Mouse (Mus musculus): ENCODE measurements at regions not wholly inside any gene's neighbourhood (a gene's known extent, or its start where the extent isn't known, plus 50 kb on each side); places are given as distances from the start of the nearest gene placed in this dataset.

DNA sequence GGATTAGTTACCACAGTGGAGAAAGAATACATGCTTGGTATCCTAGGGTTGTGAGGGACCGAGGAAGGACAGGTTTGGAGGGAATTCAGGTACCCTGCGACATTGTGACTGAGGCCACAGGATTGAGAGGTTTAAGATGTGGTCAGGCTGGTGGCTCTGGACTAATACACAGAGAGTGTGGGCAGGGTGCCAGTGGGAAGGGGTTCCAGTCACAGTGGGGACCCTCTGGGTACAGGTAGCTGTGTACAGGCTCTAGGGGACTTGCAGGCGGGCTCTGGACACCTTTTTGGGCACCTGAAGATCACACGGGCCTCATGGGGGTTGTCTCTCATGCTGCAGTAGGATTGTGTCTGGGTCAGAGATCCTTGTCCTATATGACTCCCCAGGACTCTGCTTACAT, 213.1 kb upstream of the Kcnab2 start:
- DNase-seq (ENCODE audit: extremely low spot score in 1 of 2, low spot score in 1 of 2) = no peak

DNA sequence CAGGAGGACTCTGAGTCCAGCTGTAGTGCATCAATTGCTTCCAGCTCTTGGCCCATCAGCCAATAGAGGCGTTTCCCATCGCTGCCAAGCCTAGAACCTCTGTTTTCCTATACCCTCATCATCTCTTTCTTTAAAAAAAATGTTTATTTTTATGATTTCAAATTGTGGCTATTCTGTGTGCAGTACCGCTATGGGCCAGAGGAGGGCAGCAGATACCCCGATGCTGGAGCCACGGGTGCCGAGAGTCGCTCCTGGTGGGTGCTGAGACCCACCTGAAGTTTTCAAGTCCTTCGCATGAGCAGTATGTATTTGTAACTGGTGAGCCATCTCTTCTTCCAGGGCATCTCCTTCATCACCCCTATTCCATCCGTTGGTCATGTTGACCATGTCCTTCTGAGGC, 212.2 kb upstream of the Kcnab2 start:
- no peak for DNase-seq (ENCODE audit: extremely low spot score in 1 of 2, low spot score in 1 of 2)

DNA sequence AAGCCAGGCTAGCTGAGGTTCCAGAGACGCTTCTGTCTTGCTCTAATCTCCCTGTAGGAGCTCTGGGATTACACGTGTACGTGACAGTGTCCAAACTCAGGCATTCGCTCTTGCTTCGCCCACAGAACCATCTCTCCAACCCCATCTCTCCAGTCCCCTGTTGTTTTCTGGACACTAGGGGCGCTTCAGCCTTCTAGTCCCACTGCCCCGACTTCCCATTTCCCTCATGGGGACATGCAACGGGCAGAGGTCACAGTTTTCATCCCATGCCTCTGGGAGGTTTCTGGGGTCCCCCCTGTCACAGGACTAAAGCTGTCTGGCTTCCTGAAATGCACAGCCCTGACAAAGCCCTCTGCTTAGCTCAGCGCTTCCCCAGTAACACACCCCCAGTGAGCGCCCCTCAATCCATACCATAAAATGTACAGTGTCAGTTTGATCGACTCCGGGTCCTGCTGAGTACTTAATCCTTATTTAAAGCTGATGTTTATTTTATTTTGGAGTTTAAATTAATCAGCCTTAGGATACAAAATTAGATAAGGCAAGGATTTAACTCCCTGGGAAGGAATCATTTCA, 208.9 kb upstream of the Kcnab2 start:
- DNase-seq (ENCODE audit: extremely low spot score in 1 of 2, low spot score in 1 of 2) = no peak

DNA sequence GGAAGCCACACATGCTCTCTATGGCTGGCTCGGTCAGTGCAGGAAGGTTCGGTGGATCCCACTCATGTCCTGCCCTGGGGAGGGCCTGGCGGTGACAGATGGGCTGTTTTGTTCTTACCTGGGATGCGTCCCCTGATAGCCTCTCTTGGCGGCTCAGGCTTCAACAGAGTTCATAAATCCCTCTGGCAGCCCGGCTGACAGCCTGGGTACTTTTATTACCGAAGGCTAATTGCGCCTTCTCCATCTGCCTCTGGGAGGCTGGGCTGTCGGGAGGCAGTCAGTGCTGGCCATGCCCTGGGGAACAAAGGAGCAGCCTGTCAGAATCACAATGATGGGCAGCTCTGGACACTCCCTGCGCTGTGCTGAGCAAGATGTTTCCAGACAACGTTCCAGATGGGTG, 196.5 kb upstream of the Kcnab2 start:
- DNase-seq (ENCODE audit: extremely low spot score in 1 of 2, low spot score in 1 of 2) = no peak

DNA sequence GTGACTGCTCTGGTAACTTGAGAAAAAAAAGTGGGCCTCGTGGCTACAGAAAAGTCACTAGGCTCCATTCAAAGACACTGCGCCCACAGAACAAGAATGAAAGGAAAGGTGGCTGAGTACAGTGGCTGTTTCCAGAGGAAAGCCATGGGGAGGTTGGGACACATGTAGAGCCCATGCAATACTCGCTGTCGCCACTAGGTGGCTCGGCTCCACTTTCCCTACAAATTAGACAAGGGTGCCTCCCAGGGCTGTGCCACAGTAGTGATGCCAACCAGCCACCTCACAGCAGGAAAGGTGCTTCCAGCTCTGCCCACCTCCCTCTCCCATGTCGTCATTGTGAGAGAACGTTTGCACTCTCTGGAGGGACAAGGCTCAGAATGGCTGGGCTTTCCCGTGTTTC, 185.8 kb upstream of the Kcnab2 start:
- DNase-seq (ENCODE audit: extremely low spot score in 1 of 2, low spot score in 1 of 2) = peak in 1 of 2 experiments; percentile 49

DNA sequence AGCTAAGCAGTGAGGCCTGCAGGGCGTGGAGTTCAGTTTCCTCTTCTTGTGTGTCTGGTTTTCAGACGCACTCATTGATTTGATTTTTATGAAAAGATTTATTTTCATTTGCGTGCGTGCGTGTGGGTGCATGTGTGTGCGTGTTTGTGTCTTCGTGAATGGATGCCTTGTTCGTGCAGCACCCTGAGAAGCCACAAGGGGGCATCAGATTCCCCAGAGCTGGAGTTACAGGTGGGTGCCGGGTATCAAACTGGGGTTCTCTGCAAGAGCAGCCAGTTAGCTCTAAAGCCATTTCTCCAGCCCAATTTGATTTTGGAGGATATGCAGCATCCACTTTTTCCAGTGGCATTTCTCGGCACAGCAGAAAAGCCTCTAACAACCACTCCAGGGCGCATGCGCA, 185.4 kb upstream of the Kcnab2 start:
- no peak for DNase-seq (ENCODE audit: extremely low spot score in 1 of 2, low spot score in 1 of 2)

DNA sequence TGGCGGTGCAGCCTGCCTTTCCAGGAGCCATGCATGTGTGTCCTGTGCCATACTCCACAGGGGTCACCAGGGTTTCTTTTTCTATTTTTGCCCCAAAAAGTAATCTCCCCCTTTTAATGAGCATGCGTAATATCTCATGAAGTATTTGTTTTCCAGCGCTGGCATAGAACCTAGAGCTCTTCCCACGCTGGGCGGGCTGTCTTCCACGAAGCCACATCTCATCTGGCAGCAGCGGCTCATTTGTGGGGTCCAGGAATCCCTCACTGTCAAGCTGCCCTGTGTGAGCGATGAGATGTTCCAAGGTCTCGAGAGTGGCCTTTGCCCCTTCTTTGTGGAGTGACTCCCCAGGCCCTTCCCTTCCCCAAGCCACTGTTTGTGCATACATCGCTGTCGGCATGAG, 184.8 kb upstream of the Kcnab2 start:
- DNase-seq (ENCODE audit: extremely low spot score in 1 of 2, low spot score in 1 of 2) = no peak

DNA sequence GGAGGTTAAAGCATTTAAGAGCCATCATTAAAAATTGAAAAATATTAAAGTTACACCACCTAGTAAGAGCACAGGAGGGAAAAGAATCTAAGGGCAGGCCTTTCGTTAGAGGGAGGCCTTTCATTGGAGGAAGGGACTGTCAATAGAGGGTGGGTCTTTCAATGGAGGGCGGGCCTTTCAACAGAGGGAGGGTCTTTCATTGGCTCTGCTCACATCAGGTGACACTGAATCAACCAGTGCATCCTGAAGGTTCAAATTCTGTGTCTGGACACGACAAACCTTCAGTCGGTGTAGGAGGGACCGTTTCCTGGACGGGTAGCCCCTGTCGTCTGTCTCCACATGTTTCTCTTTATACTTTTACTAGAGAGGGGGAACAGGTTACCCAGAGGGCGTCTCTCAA, 172.5 kb upstream of the Kcnab2 start:
- no peak for DNase-seq (ENCODE audit: extremely low spot score in 1 of 2, low spot score in 1 of 2)

DNA sequence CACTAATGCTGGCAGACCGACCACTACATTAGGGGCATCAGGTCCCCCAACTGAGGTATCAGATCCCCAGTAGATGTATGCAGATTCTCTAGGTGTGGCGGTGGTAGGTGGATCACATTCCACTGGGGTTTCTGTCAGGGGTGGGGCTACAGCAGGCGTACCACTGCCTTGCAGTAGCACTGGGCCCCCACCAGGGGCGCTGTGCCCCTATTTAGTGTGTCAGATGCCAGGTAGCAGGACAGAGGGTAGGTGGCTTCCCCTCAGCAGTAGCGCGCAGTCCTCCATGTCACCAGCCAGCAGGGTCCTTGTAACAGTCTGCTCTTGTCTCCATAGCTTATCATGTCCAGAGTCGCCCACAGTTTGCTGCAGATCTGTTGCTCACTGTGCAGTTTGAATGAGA, 169.9 kb upstream of the Kcnab2 start:
- DNase-seq (ENCODE audit: extremely low spot score in 1 of 2, low spot score in 1 of 2) = peak in 1 of 2 experiments; percentile 52

DNA sequence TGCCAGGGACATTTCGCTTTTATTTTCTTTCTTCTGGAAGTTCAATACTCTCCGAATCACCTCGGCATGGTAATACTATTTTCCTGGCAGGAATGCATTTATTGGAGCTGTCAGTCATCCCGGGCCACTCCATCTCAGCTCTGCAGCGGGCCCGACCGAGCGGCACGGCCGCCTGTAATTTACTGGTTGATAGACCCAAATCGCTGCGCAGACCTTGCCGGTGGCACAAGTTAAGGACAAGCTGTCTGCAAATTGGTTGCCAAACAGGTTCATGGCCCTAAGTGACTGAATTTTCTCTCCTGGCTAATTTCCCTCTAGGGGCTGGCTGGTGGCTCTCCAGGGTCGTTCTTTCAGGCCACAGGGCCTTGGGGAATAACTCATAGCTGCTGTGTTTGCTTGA, 169.4 kb upstream of the Kcnab2 start:
- DNase-seq (ENCODE audit: extremely low spot score in 1 of 2, low spot score in 1 of 2) = no peak

DNA sequence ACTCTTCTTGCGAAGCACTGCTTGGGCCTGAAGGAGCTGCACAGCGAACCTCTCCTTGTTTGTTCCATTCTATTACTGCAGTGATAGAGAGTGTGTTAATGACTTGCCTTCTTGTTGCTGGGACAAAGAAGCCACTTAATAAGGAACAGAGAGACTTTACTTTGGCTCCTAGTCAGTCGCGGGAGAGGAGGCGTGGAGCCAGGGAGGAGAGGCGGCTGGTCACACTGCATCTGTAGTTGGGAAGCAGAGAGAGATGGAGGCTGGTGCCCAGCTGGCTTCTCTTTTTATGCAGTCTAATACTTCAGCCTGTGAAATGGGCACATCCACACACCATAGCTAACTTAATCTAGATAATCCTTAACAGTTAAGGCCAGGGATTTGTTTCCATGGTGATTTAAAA, 159.4 kb upstream of the Kcnab2 start:
- DNase-seq (ENCODE audit: extremely low spot score in 1 of 2, low spot score in 1 of 2) = no peak

DNA sequence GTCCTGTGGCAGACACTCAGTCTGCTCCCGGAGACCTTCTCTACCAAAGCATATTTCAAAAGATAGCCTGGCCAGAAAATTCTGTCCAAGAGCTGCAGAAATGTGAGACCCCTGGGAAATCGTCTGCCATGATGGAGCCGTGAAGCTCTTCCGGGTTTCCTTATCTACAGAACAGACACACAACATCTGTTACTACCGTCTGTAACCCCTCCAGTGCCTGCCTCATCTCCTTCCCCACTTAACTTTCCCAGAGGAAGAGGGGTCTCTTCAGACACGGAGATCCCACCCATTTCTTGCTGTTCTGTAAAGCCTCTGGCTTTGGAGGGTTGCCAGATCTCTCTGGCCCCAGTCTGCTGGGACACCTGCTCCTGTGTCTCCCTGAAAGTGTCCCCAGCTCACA, 156.2 kb upstream of the Kcnab2 start:
- no peak for DNase-seq (ENCODE audit: extremely low spot score in 1 of 2, low spot score in 1 of 2)

DNA sequence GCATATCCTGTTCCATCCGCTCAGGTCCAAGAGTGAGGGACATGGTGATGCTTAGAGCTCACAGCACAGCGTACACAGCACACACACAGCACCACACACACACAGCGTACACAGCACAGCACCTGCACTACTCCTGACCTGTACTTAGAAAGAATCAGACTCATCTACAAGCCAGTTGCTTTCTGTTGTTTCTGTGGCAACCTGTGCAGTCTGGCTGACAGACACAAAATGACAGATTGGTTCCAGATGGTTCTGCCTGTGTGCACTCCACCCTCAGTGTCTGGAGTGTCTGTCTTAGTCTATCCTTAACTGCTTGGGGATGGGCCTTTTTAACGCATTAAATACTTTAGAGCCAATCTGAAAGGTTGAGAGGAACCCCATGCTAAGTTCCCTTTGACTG, 150.4 kb upstream of the Kcnab2 start:
- DNase-seq (ENCODE audit: extremely low spot score in 1 of 2, low spot score in 1 of 2) = peak in 1 of 2 experiments; percentile 36

DNA sequence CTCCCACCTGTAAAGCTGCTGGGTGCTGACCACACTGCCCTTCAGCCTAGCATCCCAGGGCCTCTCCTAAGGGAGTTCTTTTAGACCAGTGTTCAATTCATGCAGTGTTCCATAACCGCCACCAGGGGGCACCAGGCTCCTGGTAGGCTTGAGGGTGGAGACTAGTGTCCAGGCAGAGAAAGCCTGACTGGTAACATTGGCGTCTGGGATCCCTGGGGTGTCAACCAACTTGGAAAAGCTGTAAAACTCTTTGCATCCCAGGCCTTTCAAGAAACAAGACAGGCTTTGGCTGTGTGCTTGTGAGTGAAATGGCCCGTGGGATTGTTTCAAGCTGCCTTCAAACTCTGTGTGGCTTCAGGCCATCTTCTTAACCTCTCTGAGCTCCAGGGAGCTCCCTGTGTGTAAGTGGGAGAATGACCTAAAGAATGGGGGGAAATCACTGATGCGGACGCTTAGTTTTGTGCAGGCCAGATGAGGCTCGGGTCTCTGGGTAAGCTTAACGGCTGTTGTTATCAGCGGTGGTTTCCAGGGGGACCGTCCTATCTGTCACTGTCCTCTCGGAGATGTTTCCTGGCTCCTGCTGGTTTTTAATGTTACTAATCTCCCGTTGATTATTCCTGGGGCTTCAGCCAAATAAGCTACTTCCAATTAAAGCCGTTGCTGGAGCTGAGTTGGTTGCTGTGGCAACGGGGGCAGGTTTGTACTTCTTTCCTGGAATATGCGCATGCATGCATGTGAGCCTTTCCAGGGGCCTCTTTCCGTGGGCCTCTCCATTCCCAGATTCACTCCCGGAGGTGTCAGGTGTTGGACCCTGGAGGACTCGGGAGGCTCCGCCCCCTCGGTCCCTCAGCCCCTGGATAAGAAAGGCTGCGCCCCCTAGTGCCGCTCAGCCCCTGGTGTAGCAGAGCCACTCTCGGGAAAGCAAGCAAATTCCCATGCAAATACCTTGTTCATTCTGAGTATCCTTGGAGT, 147.6 kb upstream of the Kcnab2 start:
- DNase-seq (ENCODE audit: extremely low spot score in 1 of 2, low spot score in 1 of 2) = peak; percentile 63 to 74

DNA sequence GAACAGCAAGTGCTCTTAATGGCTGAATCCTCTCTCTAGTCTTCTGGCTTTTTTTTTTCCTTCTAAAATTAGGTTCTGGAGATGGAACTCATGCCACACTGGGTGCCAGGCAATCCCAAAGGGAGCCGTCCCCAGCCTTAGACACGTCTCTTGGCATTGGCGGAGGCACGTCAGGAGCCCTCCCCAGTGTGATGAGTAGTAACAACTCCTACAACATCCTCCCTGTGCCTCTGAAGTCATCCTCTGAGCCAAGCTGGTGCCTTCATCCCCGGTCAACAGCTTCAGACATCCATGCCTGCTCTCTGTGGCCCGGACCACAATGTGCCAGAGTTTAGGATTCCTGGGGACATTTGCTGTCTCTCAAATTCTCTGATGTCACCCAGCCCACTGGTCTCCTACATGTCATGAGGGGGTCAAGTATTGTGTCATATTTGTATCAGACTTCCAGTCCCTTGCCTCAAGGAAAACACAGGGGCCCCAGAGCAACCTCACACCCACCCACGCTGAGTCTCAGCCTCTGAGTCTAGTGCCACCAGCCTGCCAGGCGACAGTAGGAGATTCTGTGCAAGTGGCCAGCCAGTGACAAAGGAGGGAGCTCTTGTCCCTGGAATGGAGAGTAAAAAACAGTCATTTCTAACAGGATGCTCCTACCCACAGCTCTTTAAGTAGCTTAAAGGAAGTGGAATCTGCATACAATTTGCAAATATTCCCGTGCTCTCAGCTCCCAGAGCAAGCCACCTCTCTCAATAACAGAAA, 144.5 kb upstream of the Kcnab2 start:
- DNase-seq (ENCODE audit: extremely low spot score in 1 of 2, low spot score in 1 of 2) = no peak

DNA sequence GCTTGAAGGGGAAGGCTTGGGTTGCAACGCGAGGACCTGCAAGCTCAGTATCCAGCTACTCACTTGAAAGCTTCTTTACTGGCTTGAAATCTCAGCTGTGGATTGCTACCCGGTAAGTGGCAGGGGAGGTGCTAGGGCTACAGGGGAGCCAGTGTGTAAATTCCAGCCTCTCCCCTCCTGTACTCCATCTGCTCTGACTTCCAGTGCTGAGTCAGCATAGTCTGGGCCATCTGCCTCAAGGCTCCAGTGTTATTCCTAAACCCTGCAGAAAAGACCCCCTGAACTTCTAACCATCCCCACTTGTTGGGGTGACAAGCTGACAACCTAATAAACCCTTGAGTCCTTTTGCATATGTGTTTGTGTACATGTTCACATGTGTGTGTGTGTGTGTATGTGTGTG, 140.0 kb upstream of the Kcnab2 start:
- DNase-seq (ENCODE audit: extremely low spot score in 1 of 2, low spot score in 1 of 2) = no peak

DNA sequence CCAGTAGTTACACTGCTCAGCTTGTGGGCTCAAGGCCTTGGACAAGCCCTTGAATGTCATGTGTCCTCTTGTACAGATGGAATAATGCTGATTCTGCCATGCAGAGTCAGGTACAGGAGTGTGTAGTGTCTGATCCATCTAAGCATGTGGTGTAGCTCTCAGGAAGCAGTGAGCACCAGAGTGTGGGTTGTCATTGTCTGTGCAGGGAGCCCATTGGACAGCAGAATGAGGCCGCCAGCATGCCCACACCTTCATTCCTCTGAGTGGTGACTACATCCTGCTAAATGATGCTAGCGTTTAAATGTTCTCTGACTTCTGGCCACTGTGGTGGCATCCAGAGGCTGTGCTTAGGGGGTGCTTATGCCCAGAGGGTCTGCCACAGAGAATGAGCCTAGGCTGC, 137.5 kb upstream of the Kcnab2 start:
- no peak for DNase-seq (ENCODE audit: extremely low spot score in 1 of 2, low spot score in 1 of 2)

DNA sequence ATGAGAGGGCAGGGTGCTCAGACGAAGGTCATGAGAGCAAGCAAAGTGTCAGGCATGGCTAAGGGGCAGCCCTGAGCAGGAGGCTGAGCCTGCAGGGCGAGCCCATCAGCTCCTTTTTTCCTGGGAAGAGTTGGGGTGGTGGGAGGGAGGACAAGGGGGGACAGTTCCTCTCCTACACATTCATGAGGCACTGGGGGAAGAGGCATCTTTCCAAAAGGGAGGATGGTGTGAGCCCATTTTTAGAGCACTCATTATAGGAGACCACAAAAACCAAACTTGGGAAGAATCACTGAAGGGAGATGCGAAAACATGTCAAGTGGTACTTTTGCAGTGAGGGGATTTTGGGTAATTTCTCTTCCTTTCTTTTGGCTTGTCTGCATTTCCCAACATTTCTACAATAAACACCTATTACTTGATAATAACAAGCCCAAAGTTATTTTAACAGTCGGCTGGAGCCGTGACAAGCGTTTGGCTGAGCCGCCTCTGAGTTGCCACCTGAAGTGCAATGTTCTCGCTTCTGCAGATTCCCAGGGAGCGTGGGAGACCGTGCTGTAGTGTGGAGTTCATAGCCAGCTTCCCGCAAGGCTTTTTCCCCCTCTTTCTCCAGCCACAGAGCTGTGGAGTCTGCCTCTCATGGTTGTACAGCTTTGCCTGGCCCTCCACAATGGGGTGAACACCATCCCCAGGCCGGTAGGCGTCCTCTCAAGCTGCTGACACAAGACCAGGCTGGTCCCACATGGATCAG, 136.9 kb upstream of the Kcnab2 start:
- DNase-seq (ENCODE audit: extremely low spot score in 1 of 2, low spot score in 1 of 2) = no peak
